Mouse (Mus musculus): Measurements from ENCODE around the gene Ahdc1. TPM values are rescaled to one million over a fixed set of nuclear protein-coding genes. Genes with fewer than 3 reads are reported as not detected.

Gene Ahdc1
- total RNA-seq, 2 experiments from 2014 or later, result 72.1 to 86.9 TPM

DNA sequence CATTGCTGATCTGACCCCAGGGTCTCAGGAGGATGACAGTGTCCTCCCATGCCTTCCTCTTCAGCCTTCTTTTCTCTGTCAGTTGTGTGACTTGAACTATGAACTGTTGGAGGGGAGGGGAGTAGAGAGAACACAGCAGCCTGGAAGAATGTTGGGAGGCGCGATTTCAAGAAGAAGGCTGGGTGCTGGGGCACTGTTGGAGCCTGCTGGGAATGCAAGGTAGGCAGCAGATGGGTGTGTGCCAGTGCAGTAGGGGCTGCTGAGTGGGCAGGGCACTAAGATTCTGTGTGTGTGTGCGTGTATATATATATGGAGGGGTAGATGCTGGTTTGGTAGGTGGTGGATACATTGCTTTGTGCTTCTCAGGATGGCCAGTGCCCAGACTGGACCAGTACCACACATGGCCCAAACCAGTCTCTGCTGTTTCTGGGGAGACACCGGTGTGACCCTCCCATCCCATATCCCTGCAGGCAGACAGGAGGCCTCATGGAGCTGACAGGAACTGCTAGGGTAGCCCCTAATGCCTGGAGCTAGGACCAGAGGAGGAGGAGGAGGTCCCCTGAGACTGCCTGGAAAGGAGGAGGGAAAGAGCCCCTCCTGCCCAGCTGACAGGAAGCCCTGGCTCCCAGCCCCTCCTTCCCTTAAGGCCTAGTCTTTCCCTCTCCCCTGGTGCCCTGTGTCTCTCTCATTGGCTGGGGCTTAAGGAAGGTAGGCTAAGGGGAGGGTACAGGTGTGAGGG lies 5.8 kb downstream of the Ahdc1 start:
- no peak for DNase-seq (ENCODE audit: low spot score in 2 of 2)

GRCm38 (mm10) chr4:133017597-133018262 lies 6.7 kb downstream of the Ahdc1 start:
- DNase-seq (ENCODE audit: low spot score in 2 of 2), result no peak

DNA sequence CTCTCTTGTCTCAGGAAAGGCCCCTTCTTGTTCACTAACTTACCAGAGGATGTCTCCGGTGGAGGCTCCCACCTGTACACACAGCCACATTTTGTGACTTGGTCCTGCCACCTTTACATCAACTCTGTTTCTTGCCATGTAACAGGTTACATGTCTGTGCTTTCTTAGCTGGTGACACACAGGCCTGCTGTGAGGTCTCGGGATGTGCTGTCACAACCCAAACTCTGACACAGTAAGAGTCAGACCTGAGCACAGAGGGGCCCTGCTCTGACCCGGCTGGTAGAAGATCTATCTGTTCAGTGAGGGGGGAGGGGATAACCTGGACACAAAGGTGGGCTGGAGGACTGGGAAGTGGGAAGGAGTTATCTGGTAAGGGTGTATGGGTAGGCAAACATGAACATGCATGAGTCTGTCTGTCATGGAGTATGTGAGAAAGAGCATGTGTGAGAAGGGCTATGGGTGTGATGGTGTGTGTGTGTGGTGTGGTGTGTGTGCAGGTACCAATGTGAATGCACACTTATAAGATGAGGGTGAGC lies 7.3 kb downstream of the Ahdc1 start:
- no peak for DNase-seq (ENCODE audit: low spot score in 2 of 2)

DNA sequence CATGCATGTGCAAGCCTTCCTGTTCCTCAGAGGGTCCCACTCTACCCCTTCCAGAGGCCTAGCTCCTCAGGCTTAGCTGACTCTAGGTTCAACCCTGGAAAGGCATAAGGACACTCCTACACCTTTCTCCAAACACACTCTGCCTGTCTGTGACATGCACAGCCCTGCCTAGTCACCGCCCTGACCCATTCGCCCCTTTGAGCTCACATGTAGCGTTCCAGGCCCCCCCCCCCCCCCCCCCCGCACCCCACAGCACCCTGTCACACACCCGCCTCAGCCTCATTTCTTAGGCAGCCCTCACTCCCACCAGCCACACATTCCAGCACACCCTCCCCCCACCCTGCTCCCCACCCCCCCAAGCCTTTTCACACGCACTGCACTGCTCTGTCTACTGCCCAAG lies 9.7 kb downstream of the Ahdc1 start:
- DNase-seq (ENCODE audit: low spot score in 2 of 2), result no peak

- no peak for DNase-seq (ENCODE audit: low spot score in 2 of 2)
Measured at GRCm38 (mm10) chr4:133021181-133021671, 10.2 kb downstream of the Ahdc1 start.

GRCm38 (mm10) chr4:133022217-133022616 lies 11.2 kb downstream of the Ahdc1 start:
- DNase-seq (ENCODE audit: low spot score in 2 of 2), result no peak

DNA sequence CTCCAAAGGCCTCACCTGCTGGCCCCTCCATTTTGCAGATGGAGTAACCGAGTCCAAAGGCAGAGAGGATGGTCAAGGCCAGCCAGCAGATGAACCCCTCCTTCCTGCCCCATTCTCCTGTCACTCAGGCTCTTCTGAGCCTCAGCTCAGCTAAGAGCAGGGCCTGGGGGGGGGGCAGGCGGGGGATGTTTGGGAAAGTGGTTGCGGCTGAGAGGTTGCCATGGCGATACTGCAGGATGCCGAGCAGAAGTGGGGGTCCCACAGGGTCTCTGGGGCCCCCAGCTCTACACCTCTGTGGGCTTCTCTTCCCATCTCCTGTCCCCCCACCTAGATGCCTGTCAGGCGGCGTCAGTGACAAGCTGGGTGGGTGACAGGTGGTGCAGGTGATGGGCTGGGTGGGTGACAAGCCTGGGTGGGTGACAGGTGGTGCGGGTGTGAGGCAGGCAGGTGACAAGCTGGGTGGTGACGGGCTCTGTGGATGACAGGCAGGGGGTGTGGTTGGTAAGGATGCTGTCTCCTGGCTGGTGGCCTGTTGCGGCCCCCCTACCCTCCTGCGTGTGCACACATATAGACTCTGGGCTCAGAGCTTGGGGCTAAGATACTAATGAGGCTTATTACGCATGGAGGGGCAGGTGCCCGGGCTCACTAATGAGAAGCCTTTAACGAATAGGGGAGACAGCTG lies 12.0 kb downstream of the Ahdc1 start:
- no peak for DNase-seq (ENCODE audit: low spot score in 2 of 2)

DNA sequence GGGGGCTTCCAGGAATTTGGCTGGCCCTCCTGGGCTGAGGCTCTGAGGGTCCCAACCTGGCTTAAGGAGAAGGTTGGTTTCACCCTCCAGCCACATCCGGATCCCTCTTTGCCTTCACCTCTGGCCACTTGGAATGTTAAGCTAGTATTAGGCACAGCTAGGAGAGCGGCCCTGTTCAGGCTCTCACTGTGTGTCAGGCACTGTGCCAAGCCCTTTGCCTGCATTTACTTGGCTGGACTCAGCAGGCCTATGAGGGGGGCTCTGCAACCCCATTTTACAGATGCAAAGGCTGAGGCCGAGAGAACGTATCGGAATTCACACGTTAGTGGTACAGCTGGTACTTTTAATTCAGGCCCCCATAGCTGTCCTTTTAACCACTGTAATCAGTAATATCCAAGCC lies 12.6 kb downstream of the Ahdc1 start:
- no peak for DNase-seq (ENCODE audit: low spot score in 2 of 2)

DNA sequence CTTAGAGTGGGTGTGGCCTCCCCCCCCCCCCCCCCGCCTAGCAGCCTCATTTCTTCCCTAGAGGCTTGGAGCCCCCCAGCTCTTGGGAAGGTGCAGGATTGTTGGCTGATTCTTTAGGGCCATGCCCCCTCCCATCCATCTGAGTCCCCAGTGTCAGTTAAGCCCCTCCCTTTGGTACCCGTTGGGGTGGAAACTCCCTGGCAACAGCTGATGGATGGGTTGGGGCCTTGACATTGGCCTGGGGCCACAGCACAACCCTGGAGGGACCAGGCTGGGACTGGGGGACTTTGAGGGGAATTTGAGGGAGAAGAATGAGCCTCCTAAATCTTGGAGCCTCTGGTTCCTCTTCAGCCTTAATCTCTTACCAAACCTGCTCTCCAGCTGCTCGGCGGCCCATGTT lies 13.3 kb downstream of the Ahdc1 start:
- no peak for DNase-seq (ENCODE audit: low spot score in 2 of 2)

DNA sequence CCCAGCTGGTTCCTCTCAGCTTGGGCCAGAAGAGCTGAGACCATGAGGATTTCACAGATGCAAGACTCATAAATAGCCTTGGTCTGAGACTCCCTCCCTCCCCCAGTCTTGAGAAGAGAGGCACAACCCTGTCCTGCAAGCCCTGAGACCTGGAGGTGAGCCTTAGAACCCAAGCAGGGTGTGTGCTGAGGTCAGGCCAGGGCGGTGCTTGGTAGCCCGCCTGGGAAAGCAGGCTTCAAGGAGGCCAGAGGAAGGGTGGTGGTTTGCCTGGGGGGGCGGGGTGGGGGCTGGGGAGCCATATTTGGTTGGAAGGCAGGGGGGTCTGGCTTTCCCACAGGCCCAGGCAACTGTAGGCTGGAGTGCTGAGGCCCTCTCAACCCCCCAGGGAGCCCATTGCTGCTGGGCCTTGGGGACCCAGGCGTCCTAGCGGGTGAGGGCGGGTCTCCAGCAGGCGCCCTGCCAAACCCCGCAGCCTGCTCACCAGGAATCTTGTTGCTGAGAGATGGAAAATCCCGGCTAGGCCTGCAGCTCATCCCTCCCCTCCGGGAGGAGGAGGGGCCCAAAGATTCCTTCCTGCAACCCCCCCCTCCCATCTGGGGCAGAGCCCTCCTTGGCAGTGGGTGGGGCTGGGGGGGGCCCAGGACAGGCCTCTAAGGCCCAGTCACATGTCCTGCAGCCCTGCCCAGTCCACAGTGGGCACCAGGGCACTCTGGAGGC lies 14.1 kb downstream of the Ahdc1 start:
- DNase-seq (ENCODE audit: low spot score in 2 of 2), result no peak

- DNase-seq (ENCODE audit: low spot score in 2 of 2), result no peak
Measured at GRCm38 (mm10) chr4:133026272-133026671, 15.2 kb downstream of the Ahdc1 start.

DNA sequence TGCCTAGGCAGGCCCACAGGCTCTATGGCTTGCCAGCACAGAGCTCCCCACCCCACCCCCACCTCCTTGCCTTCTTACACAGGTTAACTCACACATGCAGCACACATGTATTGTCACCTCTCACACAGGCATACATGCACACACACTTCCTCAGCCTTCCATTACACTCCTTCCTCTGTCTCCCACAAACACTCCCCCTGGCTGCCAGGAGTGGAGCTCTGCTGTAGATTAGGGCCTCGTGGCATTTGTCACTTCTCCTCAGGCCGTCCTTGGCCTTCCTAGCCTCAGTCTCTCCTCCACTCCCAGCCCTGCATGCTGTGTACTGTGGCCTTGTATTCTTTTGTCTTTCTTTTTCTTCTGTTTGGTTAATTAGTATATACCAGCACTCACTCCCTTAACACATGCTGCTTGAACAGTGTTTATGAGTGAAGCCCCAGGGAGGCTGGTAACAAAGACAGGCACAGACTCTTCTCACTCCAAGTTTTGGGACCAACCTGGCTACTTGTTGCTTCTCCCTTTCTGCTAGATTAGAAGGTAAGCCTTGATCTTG lies 15.8 kb downstream of the Ahdc1 start:
- no peak for DNase-seq (ENCODE audit: low spot score in 2 of 2)

- DNase-seq (ENCODE audit: low spot score in 2 of 2), result no peak
Measured at GRCm38 (mm10) chr4:133027721-133028120, 16.7 kb downstream of the Ahdc1 start.

DNA sequence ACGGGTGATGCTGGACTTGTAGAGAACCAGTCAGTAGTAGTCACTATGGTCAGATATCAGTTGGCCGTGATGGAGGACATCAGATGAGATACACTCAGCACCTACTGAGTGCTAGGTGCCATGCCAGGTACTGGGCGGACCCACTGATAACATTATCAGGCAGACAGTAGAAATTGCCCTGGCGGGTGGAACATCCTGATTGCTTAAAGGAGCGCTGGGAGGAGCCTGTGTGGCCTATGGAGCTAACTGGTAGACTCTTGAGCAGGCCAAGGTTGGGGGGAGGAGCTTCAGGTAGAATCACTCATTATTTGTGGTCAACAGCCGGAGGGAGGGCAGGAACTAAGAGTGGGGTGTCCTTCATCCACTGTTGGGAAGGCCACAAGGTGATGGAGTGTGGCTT lies 17.1 kb downstream of the Ahdc1 start:
- no peak for DNase-seq (ENCODE audit: low spot score in 2 of 2)

DNA sequence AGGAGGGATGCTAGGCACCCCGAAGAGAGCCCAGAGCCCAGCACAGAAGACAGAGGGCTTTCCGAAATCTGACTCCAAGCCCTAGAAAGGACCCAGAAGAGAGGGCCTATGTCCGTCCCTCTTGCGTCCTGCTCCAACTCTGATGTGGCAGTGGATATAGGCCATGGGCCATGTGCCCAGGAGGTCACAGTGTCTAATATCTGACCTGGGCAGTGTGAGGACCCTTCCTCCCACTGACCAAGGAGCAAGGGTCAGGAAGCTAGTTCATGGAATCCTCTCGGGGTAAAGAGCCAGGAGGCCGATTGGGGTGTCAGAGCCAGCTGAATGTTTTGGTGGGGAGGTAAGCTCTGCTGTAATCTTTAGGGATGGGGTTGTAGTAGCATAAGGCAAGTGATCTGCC lies 17.8 kb downstream of the Ahdc1 start:
- DNase-seq (ENCODE audit: low spot score in 2 of 2), result no peak

DNA sequence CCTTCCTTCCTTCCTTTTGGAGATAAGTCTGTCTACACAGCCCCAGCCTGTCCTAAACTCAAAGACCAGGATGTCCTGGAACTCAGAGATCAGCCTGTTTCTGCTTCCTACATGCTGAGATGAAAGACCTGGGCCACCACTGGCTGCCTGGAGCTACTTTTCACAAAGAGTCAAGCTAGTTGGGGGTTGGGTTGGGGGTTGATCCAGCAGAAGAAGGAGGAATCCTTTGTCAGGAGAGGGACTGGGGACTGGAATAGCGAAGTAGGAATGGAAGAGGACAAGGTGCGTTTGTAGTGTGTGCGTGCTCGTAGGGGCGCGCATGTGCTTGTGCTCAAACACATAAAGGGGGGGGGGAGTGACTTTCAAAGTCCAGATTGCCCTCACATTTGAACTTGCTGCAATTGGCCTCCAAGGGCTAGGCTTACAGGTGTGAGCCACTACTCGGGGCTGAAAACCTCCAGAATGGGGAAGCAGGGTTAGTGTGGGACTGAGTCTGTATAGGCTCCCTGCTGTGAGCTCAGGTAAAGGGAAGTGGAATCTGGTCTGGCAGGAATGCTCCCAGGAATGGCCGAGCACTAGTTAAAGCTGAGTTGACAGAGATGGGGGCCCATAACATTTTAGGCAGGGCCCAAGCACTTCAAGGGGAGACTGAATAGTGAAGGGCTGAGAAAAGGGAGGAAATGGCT lies 21.5 kb downstream of the Ahdc1 start:
- no peak for DNase-seq (ENCODE audit: low spot score in 2 of 2)

DNA sequence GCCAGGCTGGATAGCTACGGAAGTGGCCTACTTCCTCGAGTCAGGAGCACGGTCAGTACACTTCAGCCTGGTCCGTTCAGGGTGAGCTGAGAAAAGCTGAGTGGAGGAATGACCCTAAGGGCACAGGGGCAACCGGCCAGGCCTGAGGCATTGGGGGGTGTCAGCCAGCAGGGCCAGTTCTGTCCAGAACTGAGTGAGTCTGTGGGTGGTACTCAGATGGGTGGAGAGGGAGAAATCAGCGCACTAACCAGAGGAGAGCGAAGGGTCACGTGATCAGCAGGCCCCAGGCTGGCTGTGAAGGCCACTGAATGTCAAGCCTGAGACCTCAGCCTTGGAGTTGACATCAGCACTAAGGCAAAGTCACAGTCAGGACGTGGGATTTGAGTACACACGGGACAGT lies 23.4 kb downstream of the Ahdc1 start:
- no peak for DNase-seq (ENCODE audit: low spot score in 2 of 2)

DNA sequence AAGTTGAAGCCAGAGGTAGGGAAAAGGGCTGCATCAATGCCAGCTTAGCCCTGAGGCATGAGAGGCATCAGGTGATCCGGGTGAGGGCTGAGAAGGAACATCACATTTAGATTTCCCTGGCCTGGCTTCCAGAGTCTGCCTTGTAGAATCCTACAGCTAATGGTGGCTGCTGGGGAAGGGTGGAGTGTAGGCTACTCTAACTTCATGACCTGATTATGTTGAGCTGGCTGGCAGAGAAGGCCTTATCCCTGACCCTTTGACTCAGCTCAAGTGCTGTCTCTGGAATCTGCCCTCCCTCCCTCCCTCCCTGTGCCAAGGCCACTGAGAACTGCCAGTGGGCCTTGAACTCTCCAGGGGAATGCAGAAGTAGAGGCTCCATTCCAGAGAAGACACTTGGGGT lies 24.4 kb downstream of the Ahdc1 start:
- no peak for DNase-seq (ENCODE audit: low spot score in 2 of 2)

DNA sequence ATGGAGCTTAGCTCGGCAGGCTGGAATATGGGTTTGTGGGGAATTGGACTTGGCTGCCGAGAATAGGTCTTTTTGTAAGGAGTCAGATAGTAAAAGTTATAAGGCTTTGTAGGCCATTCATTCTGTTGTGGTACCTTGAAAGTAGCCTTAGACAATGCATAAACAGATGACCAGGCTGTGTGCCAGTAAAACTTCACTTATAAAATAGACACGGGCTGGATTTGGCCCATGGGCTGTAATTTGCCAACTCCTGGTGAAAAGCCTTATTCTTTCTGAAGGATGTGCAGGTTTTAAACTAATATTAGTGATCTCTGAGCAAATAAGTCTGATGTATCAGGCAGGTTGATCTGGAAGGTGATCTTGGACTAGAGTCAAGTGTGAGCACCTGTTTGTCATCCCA lies 24.9 kb downstream of the Ahdc1 start:
- DNase-seq (ENCODE audit: low spot score in 2 of 2), result no peak

DNA sequence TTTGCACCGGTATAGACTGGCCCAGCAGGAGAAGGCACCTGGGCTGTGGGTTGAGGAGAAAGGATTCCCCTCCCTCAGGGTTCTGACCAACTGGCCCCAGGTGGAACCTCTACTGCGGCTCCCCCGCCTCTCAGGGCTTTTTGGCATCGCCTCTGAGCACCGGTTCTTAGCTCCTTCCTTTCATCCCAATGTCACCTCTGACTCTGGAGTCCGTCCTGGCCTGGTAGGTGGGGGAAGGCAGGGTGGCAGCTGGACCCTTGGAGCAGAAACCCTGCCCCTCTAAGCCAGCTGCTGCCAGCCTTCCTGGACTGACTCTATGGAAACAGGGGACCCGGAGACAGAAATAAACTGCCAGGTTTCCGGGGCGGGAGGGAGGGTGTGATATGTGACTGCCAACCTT lies 26.2 kb downstream of the Ahdc1 start:
- no peak for DNase-seq (ENCODE audit: low spot score in 2 of 2)

Data from adrenal gland, adult 18-20 months (tissue).